Mouse (Mus musculus) layer of hippocampus, adult 9-10 months (tissue): ENCODE measurements at regions not wholly inside any gene's neighbourhood (a gene's known extent, or its start where the extent isn't known, plus 50 kb on each side); places are given as distances from the start of the nearest gene placed in this dataset.

Experiments used
- DNase-seq: peaks from one replicate; pipeline ENCODE4 v3.0.0; 2022; ENCODE audit warnings: low spot score

- no peak for DNase-seq
Observed at GRCm38 (mm10) chr13:114237391-114237790, 150.7 kb downstream of the Ndufs4 start.

DNA sequence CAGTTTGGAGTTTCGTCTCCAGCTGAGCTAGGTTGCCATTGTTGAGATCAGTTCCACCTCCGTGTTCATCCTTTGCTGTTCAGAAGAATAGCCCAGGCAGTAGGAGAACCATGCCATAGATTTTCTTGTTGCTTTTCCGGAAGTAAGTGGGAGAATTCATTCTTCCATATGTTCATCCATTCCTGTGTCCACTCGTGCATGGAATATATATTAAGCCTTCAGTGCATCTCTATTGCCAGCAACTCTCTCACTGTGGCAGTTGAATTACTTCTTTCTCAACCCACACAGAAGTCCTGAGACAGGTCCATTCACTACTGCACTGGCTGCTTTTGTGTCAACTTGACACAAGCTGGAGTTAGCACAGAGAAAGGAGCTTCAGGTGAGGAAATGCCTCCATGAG is 152.2 kb downstream of the Ndufs4 start:
- no peak for DNase-seq

DNA sequence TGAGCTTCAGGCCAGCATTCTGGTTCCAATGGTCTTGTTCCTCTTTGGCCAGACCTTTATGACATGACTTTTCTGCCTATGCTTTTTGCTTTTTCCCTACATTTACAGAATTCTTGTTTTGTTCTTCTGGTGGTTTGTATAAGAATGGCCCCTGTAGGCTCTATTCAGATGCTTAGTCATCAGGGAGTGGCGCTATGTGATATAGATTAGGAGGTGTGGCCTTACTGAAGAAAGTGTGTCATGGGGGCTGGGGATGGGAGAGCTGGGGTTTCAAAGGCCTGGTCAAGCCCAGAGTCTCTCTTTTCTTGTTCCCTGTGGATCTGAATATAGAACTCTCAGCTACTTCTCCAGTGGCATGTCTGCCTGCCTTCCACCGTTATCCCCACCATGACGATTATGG is 155.9 kb downstream of the Ndufs4 start:
- DNase-seq: no peak

- DNase-seq: no peak
Observed at GRCm38 (mm10) chr13:114230557-114230956, 157.5 kb downstream of the Ndufs4 start.

GRCm38 (mm10) chr13:114227046-114227445 is 161.0 kb downstream of the Ndufs4 start:
- no peak for DNase-seq

GRCm38 (mm10) chr13:114226291-114226925 is 161.7 kb downstream of the Ndufs4 start:
- DNase-seq: no peak

- peak; percentile 24 for DNase-seq
Observed at GRCm38 (mm10) chr13:114219870-114220492, 168.1 kb downstream of the Ndufs4 start.

DNA sequence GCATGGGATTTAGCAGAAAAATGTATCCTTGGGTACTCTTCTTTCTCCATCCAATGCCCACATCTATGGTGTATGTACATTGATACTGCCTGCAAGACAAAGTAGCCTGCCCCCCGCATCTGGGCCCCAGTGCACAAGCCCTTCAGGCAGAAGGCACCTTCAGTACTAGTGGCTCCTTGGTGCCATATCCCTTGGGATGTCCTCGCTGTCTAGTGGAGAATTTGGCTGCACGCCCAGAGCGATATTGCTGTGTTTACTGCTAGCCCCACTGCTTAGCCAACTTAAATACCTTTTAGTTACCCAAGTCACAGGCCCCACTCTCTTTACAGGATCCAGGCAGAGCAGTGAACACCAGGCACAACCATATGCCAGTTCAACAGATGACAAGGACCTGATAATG is 173.0 kb downstream of the Ndufs4 start:
- DNase-seq: no peak
